Mouse (Mus musculus) testis, adult 2 months (tissue): Measurements from ENCODE around the gene Fam234b. TPM values are rescaled to one million over a fixed set of nuclear protein-coding genes. Genes with fewer than 3 reads are reported as not detected.

Experiments
- H3K27ac ChIP-seq: fragments of 200-500 bp; 2 replicates; pipeline ENCODE4 v1.5.1; 2012; ENCODE audit warnings: low read depth, low read length; ENCODE audit not compliant: control insufficient read depth, insufficient read depth
- H3K27me3 ChIP-seq: fragments of 200-500 bp; 2 replicates; pipeline ENCODE4 v1.6.1; 2012; ENCODE audit warnings: mild to moderate bottlenecking, low read length, moderate library complexity; ENCODE audit not compliant: control insufficient read depth, insufficient read depth
- H3K36me3 ChIP-seq: fragments of 200-500 bp; 2 replicates; pipeline ENCODE4 v1.6.1; 2012; ENCODE audit warnings: mild to moderate bottlenecking, low read length; ENCODE audit not compliant: control insufficient read depth, insufficient read depth
- H3K4me1 ChIP-seq: fragments of 200-500 bp; 2 replicates; pipeline ENCODE4 v1.6.1; 2012; ENCODE audit warnings: low read length; ENCODE audit not compliant: control insufficient read depth, insufficient read depth
- H3K4me3 ChIP-seq: fragments of 200-500 bp; 2 replicates; pipeline ENCODE4 v1.5.1; 2012; ENCODE audit warnings: low read depth, mild to moderate bottlenecking, low read length, moderate library complexity, mixed read lengths; ENCODE audit not compliant: control insufficient read depth
- CTCF ChIP-seq: fragments of 200-500 bp; IDR thresholded peaks from 2 replicates; pipeline ENCODE4 v1.5.1; 2012; ENCODE audit warnings: low read depth, mild to moderate bottlenecking, inconsistent platforms, low read length, moderate library complexity; ENCODE audit not compliant: control insufficient read depth, insufficient read depth, insufficient replicate concordance
- POLR2A ChIP-seq: fragments of 200-500 bp; IDR thresholded peaks from 2 replicates; pipeline ENCODE4 v1.6.1; 2012; ENCODE audit warnings: low read depth, mild to moderate bottlenecking, inconsistent platforms, low read length, moderate library complexity; ENCODE audit not compliant: control insufficient read depth
- polyA plus RNA-seq: library from polyadenylated mRNA; depleted of rRNA; stranded (reverse); fragments of >200 nt; gene quantifications from 2 replicates; pipeline ENCODE4 v1.2.3, GENCODE M21; 2012; rRNA removed

Gene Fam234b
- polyA plus RNA-seq, 1 experiment, result 20.9 TPM

- H3K4me3 ChIP-seq, result no peak overlapping the region
- no peaks in the 10 kb centered on the region for H3K36me3 ChIP-seq
- TF ChIP-seq POLR2A, result no peak
- no peak for TF ChIP-seq CTCF
- no peaks in the 10 kb centered on the region for H3K27me3 ChIP-seq
- no peaks in the 10 kb centered on the region for H3K4me1 ChIP-seq
- H3K27ac ChIP-seq, result no peak overlapping the region
These were observed 81.5 kb downstream of the Fam234b start for GRCm38 (mm10) chr6:135279286-135279685.

GRCm38 (mm10) chr6:135279856-135280255, 82.1 kb downstream of the Fam234b start:
- Histone ChIP-seq H3K36me3 (no peaks in the 10 kb centered on the region), H3K4me1 (no peaks in the 10 kb centered on the region), H3K4me3 (no peak overlapping the region), H3K27ac (no peak overlapping the region), H3K27me3 (no peaks in the 10 kb centered on the region)
- TF ChIP-seq POLR2A (no peak), CTCF (no peak)

GRCm38 (mm10) chr6:135292391-135292790, 94.6 kb downstream of the Fam234b start:
- H3K27ac ChIP-seq, result no peak overlapping the region
- TF ChIP-seq CTCF (no peak), POLR2A (no peak)
- H3K4me3 ChIP-seq, result no peak overlapping the region

GRCm38 (mm10) chr6:135294150-135294549, 96.4 kb downstream of the Fam234b start:
- Histone ChIP-seq H3K27me3 (no peaks in the 10 kb centered on the region), H3K4me3 (no peak overlapping the region), H3K27ac (no peak overlapping the region), H3K36me3 (no peaks in the 10 kb centered on the region), H3K4me1 (peaks cover 7% of the 10 kb centered on the region; the same call in 1 of the 2 replicates)
- TF ChIP-seq CTCF, result no peak

More at GRCm38 (mm10) chr6:135292391-135292790, 94.6 kb downstream of the Fam234b start:
- H3K27me3 ChIP-seq, result no peaks in the 10 kb centered on the region
- peaks cover 7% of the 10 kb centered on the region; the same call in 1 of the 2 replicates for H3K4me1 ChIP-seq
- no peaks in the 10 kb centered on the region for H3K36me3 ChIP-seq

Other genes starting within 250 kb of the Fam234b start
- 0.48 and 0.75 TPM in 2 replicates for gene Apold1, start 216.3 kb upstream of the Fam234b start, polyA plus RNA-seq
- gene Ddx47, start 186.4 kb upstream of the Fam234b start, polyA plus RNA-seq, result 18.8 and 20.3 TPM in 2 replicates
- gene Gprc5a, start 132.3 kb upstream of the Fam234b start, polyA plus RNA-seq, result 0.06 and 0.46 TPM in 2 replicates
- gene Gprc5d, start 79.7 kb upstream of the Fam234b start, polyA plus RNA-seq, result 0.60 and 0.65 TPM in 2 replicates
- 4.7 and 4.9 TPM in 2 replicates for gene Hebp1, start within 50 bp of the Fam234b start, polyA plus RNA-seq
- gene Gsg1, start 56.4 kb downstream of the Fam234b start, polyA plus RNA-seq, result 4,178 and 4,188 TPM in 2 replicates
- gene Pbp2, start 112.4 kb downstream of the Fam234b start, polyA plus RNA-seq, result 232 and 235 TPM in 2 replicates
- gene Emp1, start 164.6 kb downstream of the Fam234b start, polyA plus RNA-seq, result 3.2 and 3.7 TPM in 2 replicates